Mouse (Mus musculus): ENCODE data around the gene Shkbp1.
A peak's percentile ranks its signal among the peaks of the same experiment; 100 is the strongest.

Gene Shkbp1

DNA sequence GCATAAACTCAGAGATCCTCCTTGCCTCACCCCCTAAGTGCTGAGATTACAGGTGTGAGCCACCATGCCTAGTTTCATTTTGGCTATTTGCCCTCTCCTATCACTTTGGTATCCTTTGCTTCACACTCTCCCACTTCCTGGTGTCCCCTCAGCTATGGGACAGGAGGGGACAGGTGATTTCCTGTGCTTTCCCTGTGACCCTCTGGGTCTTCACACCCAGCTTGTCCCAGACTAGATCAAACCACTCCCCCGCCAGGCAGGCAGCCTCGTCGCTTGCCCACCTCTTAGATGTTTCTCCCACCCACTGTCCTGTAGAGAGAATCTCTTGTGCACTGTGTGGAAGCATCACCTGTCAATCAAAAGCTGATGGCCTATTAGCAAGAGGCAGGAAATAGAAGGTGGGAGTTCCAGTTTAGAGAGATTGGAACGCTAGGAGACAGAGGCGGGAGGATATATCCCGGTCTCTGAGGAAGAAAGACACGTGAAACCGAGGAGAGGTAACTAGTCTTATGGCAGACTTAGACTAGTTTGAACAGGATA lies 44.8 kb downstream of the Shkbp1 start:
- DNase-seq (ENCODE audit: low spot score in 2 of 2): no peak

- peak in 1 of 2 experiments; percentile 57 for DNase-seq (ENCODE audit: low spot score in 2 of 2)
Observed at GRCm38 (mm10) chr7:27310306-27310705, 45.5 kb downstream of the Shkbp1 start.

DNA sequence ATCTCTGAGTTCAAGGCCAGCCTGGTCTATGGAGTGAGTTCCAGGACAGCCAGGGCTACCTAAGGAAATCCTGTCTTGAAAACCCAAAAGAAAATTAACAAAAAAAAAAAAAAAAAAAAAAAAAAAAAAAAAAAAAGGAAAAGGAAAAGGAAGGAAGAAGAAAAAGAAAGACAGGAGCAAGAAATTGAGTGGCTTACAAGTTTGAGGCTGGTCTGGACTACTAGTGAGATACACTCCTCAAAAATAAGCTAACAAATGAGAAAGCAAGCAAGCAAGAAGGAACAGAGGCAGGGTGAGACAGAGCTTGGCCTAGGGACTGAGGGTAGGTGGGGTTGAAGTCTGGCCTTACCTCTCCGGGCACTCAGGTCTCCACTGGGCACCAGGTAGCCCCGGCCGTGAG lies 46.0 kb downstream of the Shkbp1 start:
- no peak for DNase-seq (ENCODE audit: low spot score in 2 of 2)

GRCm38 (mm10) chr7:27308821-27309549 lies 46.8 kb downstream of the Shkbp1 start:
- no peak for DNase-seq (ENCODE audit: low spot score in 2 of 2)

DNA sequence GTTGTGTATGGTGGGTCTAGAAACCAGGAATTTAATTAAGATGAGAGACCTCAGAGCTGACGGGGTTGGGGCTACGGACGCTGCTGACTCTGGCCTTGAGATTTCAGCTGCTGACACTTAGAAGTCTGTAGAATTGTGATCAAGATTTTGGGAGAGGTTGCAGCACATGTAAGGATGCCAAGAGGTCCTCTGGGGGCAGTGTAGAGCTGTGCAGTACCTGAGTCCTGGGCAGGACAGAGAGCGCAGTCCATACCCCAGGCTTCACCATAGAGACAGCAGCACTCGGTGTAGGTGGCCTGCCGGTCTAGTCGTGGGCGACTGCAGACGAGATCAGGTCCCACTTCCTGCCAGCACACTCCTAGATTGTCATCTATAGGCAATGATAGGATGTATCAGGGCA lies 48.3 kb downstream of the Shkbp1 start:
- no peak for DNase-seq (ENCODE audit: low spot score in 2 of 2)

GRCm38 (mm10) chr7:27306161-27307160 lies 49.4 kb downstream of the Shkbp1 start:
- no peak for DNase-seq (ENCODE audit: low spot score in 2 of 2)

GRCm38 (mm10) chr7:27305091-27305730 lies 50.6 kb downstream of the Shkbp1 start:
- no peak for DNase-seq (ENCODE audit: low spot score in 2 of 2)

DNA sequence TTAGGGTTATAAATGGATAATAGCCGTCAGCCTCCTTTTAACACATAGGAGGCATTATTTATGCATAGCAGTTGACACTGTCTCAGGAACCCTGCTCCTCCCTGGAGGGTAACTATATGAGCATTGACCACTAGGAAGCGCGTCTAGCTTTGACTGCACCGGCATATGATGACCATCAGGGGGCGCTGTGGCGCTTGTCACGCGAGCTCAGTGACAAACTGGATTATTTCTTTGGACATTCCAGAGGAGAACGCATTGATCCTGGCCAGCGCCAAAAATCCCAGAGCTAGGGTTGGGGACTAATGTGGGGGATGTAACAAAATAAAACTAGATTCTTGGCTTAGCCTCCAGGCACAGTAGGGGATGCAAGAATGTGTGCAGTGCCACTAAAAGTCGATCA lies 53.6 kb downstream of the Shkbp1 start:
- DNase-seq (ENCODE audit: low spot score in 2 of 2): peak; percentile 73 to 83

DNA sequence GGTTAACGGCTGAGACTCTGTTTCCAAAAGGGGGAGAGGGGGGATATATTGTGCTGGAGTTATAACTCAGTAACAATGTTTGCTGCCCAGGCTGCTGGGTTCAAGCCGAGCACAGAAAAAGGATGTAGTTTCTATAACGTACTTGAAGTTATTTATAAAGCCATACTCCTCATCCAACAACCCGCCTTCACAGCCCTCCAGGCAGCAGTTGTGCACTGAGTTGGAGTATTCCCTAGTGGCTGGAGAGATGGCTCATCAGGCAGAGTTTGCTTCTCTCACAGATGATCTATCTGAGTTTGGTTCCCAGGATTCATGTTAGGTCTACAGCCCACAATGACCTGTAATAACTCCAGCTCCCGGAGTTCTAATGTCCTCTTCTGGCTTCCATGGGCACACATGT lies 55.0 kb downstream of the Shkbp1 start:
- DNase-seq (ENCODE audit: low spot score in 2 of 2): peak in 1 of 2 experiments; percentile 39

DNA sequence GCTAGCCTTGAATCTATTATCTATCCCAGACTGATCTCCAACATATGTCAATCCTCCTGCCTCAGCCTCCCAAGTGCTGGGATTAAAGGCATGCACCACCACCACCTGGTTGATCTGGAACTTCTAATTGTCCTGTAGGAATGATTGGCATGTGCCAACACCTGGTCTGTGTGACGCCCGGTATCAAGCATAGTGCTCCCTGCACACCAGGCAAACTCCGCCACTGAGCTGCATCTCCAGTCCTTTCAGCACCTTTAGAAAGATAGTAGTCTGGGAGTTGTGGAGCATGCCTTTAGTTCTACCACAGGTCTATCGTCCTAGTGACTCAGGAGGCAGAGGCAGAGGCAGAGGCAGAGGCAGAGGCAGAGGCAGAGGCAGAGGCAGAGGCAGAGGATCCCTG lies 55.5 kb downstream of the Shkbp1 start:
- no peak for DNase-seq (ENCODE audit: low spot score in 2 of 2)

GRCm38 (mm10) chr7:27298816-27299215 lies 57.0 kb downstream of the Shkbp1 start:
- DNase-seq (ENCODE audit: low spot score in 2 of 2): no peak

- no peak for DNase-seq (ENCODE audit: low spot score in 2 of 2)
Observed at GRCm38 (mm10) chr7:27298033-27298610, 57.7 kb downstream of the Shkbp1 start.

- DNase-seq (ENCODE audit: low spot score in 2 of 2): no peak
Observed at GRCm38 (mm10) chr7:27296518-27296917, 59.3 kb downstream of the Shkbp1 start.

DNA sequence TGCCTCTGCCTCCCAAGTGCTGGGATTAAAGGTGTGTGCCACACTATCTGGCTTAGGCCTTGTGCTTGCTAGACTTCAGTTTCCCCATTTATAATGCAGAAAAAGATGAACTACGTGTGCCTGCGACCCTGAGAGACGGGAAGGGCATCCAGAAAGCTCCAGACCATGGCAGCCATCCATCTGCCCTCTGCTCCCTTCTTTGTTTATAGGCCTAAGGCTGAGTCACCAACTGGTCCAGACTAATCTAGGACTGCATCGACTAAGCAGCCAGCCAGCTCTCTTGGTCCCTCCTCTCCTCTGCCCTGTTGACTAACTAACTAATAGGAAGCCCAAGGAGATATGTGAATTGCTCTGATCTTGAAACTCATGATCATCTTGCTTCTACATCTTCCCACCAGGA lies 59.9 kb downstream of the Shkbp1 start:
- DNase-seq (ENCODE audit: low spot score in 2 of 2): no peak
